Mouse (Mus musculus) thymus, adult 18-20 months (tissue): Measurements from ENCODE around the gene Tmem106c.

ENCODE experiments used
- DNase-seq, 2 experiments: peaks; one replicate each; pipeline ENCODE4 v3.0.0; 2022; ENCODE audit warnings: mixed read lengths in 2 of 2

The Tmem106c gene

GRCm38 (mm10) chr15:97963989-97964835, at the start of gene Tmem106c:
Gene Tmem106c, plus strand, starts transcription at chr15:97964200.
- peak; percentile 90 to 92 for DNase-seq

GRCm38 (mm10) chr15:97914331-97914747, 49.7 kb upstream of the Tmem106c start:
- DNase-seq, result no peak

DNA sequence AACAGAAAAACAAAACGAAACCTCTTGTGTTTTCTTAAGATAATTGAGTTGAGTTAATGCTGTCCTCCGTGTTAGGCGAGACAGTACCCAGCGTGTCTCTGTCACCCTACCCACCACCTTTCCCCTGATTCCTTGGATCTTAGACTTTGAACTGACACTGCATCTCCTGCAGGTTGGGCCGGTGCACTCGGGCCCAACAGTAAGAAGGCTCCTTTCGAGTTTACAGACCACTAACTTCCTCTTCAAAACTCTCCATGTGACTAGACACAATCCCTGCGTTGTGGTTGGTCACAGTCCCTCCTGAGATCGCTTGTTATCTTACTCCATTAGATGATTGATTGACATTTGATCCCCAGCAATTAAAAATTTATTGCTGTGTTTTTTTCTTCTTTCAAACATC, 46.0 kb upstream of the Tmem106c start:
- no peak for DNase-seq

- no peak for DNase-seq
Measured at GRCm38 (mm10) chr15:97919217-97919616, 44.8 kb upstream of the Tmem106c start.

- no peak for DNase-seq
Measured at GRCm38 (mm10) chr15:97920306-97920705, 43.7 kb upstream of the Tmem106c start.

DNA sequence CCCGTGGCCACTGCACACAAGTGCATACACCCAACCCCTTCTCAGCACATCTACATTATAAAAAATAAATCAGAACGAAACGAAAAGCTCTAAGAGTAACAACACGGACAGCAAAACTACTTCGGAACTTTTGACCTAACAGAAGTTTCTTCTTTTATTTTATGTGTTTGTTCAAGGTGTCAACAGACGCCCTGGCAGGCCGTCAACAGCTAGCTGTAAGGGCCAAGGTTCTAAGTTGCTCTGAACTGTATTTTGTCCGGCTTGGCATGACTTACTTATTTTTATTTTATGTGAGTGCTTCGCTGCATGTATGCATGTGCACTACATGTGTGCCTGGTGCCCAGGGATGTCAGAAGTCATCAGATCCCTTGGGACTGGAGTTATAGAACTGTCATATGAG, 42.2 kb upstream of the Tmem106c start:
- no peak for DNase-seq

DNA sequence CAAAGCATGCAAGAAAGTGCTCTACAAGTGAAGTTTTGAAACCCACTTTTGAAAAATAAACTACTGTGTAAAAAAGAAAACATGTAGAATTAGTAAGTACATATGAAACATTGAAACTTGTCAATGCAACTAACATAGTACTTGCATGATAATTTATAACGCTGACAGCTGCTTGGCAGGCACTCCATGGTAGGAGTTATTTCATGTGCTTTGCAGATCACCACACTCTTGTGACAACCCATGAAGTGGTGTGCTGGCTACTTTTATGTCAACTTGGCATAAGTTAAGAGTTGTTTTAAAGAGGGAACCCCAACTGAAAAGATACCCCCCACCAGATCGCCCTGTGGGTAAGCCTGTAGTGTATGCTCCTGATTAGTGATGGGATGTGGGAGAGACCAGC, 41.6 kb upstream of the Tmem106c start:
- no peak for DNase-seq

DNA sequence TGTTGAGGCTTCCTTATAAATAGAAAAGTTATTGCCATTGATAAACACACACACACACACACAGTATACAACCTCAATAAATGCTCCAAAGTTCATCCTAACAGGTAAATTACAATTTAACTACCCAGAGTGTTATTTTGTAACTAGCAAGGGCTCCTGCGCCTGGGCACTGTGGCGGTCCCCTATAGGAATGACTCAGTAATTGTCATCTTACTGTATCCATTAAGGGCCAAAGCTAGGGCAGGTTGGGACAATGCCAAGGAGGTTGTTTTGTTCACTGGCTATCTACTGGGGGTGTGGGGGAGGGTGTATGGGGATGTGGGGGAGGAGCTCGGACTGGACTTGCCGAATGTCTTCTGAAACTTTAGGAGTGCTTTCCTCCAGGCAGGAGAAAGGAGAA, 37.0 kb upstream of the Tmem106c start:
- DNase-seq, result no peak

GRCm38 (mm10) chr15:97927821-97928220, 36.2 kb upstream of the Tmem106c start:
- DNase-seq, result no peak

DNA sequence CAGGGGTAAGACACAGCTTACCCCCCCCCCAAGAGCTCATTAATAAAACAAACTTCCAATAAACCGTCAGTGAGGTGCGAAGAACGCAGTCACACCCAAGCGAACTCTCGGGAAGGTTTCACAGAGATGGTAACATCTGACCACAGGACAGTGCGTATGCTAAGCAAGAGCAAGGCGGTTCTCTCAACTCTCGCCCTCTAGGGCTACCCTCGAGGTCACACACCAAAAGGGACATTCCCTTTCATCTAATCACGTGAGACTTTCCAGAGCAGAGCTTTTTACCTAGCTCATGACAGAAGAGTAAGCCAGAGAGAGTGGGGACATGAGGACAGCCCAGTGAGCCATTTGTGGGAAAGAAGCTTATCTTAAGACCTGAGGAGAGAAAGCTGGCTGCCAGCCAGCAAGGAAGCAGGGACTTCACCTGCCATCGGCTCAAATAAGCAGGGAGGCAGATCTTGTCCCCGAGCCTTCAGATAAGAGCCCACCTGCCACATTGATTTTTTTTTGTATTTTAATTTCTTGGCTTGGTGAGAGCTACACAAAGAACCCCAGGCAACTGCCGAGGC, 34.7 kb upstream of the Tmem106c start:
- DNase-seq, result no peak

GRCm38 (mm10) chr15:97932441-97932840, 31.6 kb upstream of the Tmem106c start:
- DNase-seq, result no peak

GRCm38 (mm10) chr15:97938580-97938979, 25.4 kb upstream of the Tmem106c start:
- no peak for DNase-seq

GRCm38 (mm10) chr15:97940088-97940487, 23.9 kb upstream of the Tmem106c start:
- DNase-seq, result no peak

DNA sequence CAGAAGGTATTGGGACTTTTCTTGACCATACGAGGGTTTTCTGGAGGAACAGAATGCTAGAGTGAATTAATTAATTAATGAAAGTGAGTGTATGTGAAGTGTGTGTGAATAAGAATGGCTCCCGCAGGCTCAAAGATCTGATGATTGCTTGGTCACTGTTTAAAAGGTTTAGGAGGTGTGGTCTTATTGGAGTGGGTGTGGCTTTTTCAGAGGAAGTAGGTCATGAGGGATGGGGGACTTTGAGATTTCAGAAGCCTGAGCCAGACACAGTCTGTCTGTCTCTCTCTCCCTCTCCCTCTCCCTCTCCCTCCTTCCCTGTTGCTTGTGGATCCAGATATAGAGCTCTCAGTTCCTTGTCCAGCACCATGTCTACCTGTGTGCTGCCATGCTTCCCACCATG, 22.7 kb upstream of the Tmem106c start:
- no peak for DNase-seq

DNA sequence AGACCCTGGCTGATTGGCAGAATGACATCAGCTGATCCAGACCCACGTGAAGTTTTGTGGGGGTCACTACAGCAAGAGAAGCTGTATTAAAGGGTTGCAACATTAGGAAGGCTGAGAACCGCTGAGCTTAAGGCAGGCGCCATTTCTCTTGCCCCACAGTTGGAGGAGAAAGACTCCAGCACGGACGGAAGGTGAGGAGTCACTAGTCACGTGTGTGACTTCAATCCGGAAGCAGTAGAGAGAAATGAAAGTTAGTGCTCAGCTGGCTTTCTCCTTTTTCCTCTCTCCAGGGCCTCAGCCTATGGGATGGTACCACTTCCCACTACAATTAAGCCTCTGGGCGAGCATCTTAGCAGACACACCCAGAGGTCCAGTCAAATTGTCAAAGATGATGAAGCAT, 21.5 kb upstream of the Tmem106c start:
- no peak for DNase-seq

GRCm38 (mm10) chr15:97943356-97943755, 20.6 kb upstream of the Tmem106c start:
- DNase-seq, result no peak

GRCm38 (mm10) chr15:97944919-97945574, 19.0 kb upstream of the Tmem106c start:
- DNase-seq, result no peak

DNA sequence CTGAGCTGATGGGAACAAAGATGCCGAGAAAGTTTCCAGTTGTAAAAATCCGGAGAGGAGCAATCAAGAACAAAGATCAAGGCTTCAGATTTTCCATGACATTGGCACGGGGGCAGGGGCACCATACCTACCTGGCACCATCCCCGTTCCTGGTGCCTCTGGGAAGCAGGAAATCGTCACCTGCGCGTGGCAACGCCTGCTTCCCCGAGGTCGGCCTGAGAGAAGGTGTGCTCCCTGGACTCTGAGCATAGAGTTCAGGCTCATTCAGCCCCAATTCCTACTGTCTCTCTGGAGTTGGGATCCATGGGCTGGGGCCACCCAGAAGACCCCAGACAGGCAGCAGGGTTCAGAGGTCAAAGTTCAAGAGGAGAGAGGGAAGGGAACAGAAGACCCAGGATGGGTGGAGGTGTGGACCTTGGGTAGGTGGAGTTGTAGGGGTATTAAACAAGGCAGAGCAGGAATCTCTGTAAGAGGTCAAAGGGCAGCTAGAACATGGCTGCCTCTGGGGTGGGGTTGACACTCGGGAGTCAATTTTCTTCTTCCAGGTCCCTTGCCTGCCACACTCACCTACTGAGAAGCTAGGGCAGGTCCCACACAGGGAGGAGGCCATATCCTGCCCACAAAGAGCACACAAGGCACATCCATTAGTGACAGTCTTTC, 18.2 kb upstream of the Tmem106c start:
- no peak for DNase-seq

GRCm38 (mm10) chr15:97948720-97949119, 15.3 kb upstream of the Tmem106c start:
- DNase-seq, result no peak

- no peak for DNase-seq
Measured at GRCm38 (mm10) chr15:97949706-97950105, 14.3 kb upstream of the Tmem106c start.

- no peak for DNase-seq
Measured at GRCm38 (mm10) chr15:97950240-97950639, 13.8 kb upstream of the Tmem106c start.

- peak; percentile 30 to 32 for DNase-seq
Measured at GRCm38 (mm10) chr15:97952137-97952888, 11.7 kb upstream of the Tmem106c start.

- DNase-seq, result no peak
Measured at GRCm38 (mm10) chr15:97952889-97953189, 11.2 kb upstream of the Tmem106c start.
